15 mouse cellular contexts compared by ENCODE assay signal in genomic region chr5:92205184-92205583, GRCm38 (mm10). TPM values are rescaled to one million over a fixed set of nuclear protein-coding genes. Genes with fewer than 3 reads are reported as not detected.
DNase-seq lines count a peak whose midpoint lies in the region; ATAC-seq and TF ChIP-seq lines count a peak whose summit lies in the region.
"Had no signal": no experiment of that assay in that cellular context is flagged by ENCODE, and none has a peak within 500 bp of the region (broad histone marks: within the 10 kb centered on the region; RNA-seq: fewer than 3 reads in every experiment).

No protein-coding gene starts in this region.

- no peak for TF ChIP-seq CTCF in kidney, adult 2 months (conservative IDR thresholded peaks at IDR 0.05; ENCODE audit: insufficient read depth, insufficient read length, low read depth, low read length)

- whole genome bisulfite sequencing in kidney, adult 2 months: 33% methylated on average over 7 of the region's 7 CpGs

- peak; percentile 18 for ATAC-seq in CD4-positive, CD25-positive, alpha-beta regulatory T cell, adult 4 months
- ATAC-seq: forebrain, embryonic 16.5 days had no signal

- no peaks in the 10 kb centered on the region for H3K27me3 ChIP-seq in kidney, adult 2 months (replicated peaks; ENCODE audit: control insufficient read depth, insufficient read depth, low read length)
- peaks cover 2% of the 10 kb centered on the region for H3K27me3 ChIP-seq in megakaryocyte, embryonic 14.5 days (replicated peaks)

- no peaks in the 10 kb centered on the region; the same call in 1 of the 2 replicates for H3K36me3 ChIP-seq in kidney, adult 2 months (ENCODE audit: control insufficient read depth, insufficient read depth, low read length)
- H3K36me3 ChIP-seq in megakaryocyte, embryonic 14.5 days (replicated peaks; ENCODE audit: low read length): peaks cover 60% of the 10 kb centered on the region

- H3K4me3 ChIP-seq in kidney, adult 2 months (ENCODE audit: insufficient read depth, low read depth, low read length): no peak overlapping the region
- peak overlapping the region; percentile 67 for H3K4me3 ChIP-seq in megakaryocyte, embryonic 14.5 days (replicated peaks)
- H3K4me3 ChIP-seq: midbrain, embryonic 10.5 days had no signal

- peak; percentile 90 for DNase-seq in MEL-GATA-1-ER (ENCODE audit: extremely low read depth, low read depth)
- DNase-seq in kidney, adult 2 months: peak; percentile 86
- no peak for DNase-seq in spleen, adult 18-20 months
- DNase-seq in frontal cortex, postnatal 25 days (ENCODE audit: low spot score in 2 of 2): no peak
- no peak for DNase-seq in spleen, postnatal 36 days (ENCODE audit: low spot score in 2 of 2)
- DNase-seq: cerebellum, postnatal 25 days; lung, adult 2 months; right cerebral cortex, adult 18-20 months had no signal

- H3K4me1 ChIP-seq in kidney, adult 2 months (ENCODE audit: control insufficient read depth, insufficient read depth, low read length): peaks cover 8% of the 10 kb centered on the region; the same call in 1 of the 2 replicates
- H3K4me1 ChIP-seq in megakaryocyte, embryonic 14.5 days: peaks cover 35% of the 10 kb centered on the region
- H3K4me1 ChIP-seq: midbrain, embryonic 10.5 days had no signal

- no peak for TF ChIP-seq POLR2A in kidney, adult 2 months (IDR thresholded peaks at IDR 0.05; ENCODE audit: low read depth, low read length)

- H3K9me3 ChIP-seq in megakaryocyte, embryonic 14.5 days: no peaks in the 10 kb centered on the region
- H3K9me3 ChIP-seq: midbrain, embryonic 10.5 days had no signal

- H3K27ac ChIP-seq in kidney, adult 2 months (ENCODE audit: insufficient read depth, low read depth, low read length): peak overlapping the region; percentile 72
- H3K27ac ChIP-seq: midbrain, embryonic 10.5 days had no signal

RNA-seq across cellular contexts. Expression of gene U90926, which starts 10.0 kb away (rescaled TPM):
- polyA plus RNA-seq in CD4-positive, CD25-positive, alpha-beta regulatory T cell, adult 4 months (2017; shearing (Covaris generic)): not detected
- polyA plus RNA-seq in kidney, adult 2 months (2012; rRNA removed): not detected in 2 replicates
- polyA plus RNA-seq in megakaryocyte, embryonic 14.5 days (2012; ENCODE audit: insufficient read depth, low replicate concordance): not detected in 2 replicates
- polyA plus RNA-seq: forebrain, embryonic 16.5 days; gonadal fat pad, adult 2 months; lung, adult 2 months; midbrain, embryonic 10.5 days; neural tube, embryonic 11.5 days; stomach, embryonic 16.5 days had no signal

RNA-seq across cellular contexts. Expression of gene Ppef2, which starts 50.9 kb away (rescaled TPM):
- under 1 TPM in 1 of 2 experiments, not detected in 1; 0.27 TPM for polyA plus RNA-seq in CD4-positive, CD25-positive, alpha-beta regulatory T cell, adult 4 months (2017; shearing (Covaris generic))
- 0.45 TPM in 2 replicates for polyA plus RNA-seq in kidney, adult 2 months (2012; rRNA removed)
- polyA plus RNA-seq in megakaryocyte, embryonic 14.5 days (2012; ENCODE audit: insufficient read depth, low replicate concordance): 0.37 TPM in 1 of 2 replicates, not detected in the other
- polyA plus RNA-seq: neural tube, embryonic 11.5 days had no signal

Comparison
In these comparisons a context has a peak if more than half of its experiments do, and no peak if none do; other contexts are left out.
1. DNase-seq: peak in MEL-GATA-1-ER (single experiment) and kidney, adult 2 months (single experiment); none in spleen, adult 18-20 months (0 of 2), frontal cortex, postnatal 25 days (0 of 2) and spleen, postnatal 36 days (0 of 2).